Mouse (Mus musculus) stomach, postnatal 0 days (tissue): ENCODE data around the gene Adrm1. TPM values are rescaled to one million over a fixed set of nuclear protein-coding genes. Genes with fewer than 3 reads are reported as not detected.

Experiments
- ATAC-seq: fragments of 200-750 bp; cut with Nextera tagmentation; 2 replicates; pipeline ENCODE4 v1.8.0; 2017; ENCODE audit not compliant: low FRiP score, low TSS enrichment
- DNase-seq: peaks from one replicate; pipeline ENCODE4 v3.0.0-alpha.2; 2016; ENCODE audit warnings: low spot score
- H3K27ac ChIP-seq: fragments of 300-500 bp; sonication (generic); replicated peaks from 2 replicates; pipeline ENCODE4 v1.5.1; 2014; ENCODE audit warnings: mild to moderate bottlenecking, control low read depth
- H3K27me3 ChIP-seq: fragments of 300-500 bp; sonication (generic); 2 replicates; pipeline ENCODE4 v1.6.1; 2014; ENCODE audit warnings: low read length; ENCODE audit not compliant: control insufficient read depth, insufficient read depth
- H3K36me3 ChIP-seq: fragments of 300-500 bp; sonication (generic); 2 replicates; pipeline ENCODE4 v1.6.1; 2014; ENCODE audit warnings: low read length, mixed read lengths; ENCODE audit not compliant: control insufficient read depth, insufficient read depth
- H3K4me1 ChIP-seq: fragments of 300-500 bp; sonication (generic); replicated peaks from 2 replicates; pipeline ENCODE4 v1.6.1; 2014; ENCODE audit warnings: antibody characterized with exemption; ENCODE audit not compliant: control insufficient read depth, insufficient read depth
- H3K4me2 ChIP-seq: fragments of 300-500 bp; sonication (generic); replicated peaks from 2 replicates; pipeline ENCODE4 v1.6.1; 2014; ENCODE audit warnings: low read depth, mild to moderate bottlenecking, control low read depth, moderate library complexity
- H3K4me3 ChIP-seq: fragments of 300-500 bp; sonication (generic); 2 replicates; pipeline ENCODE4 v1.5.1; 2014; ENCODE audit warnings: low read depth, low read length, control low read depth
- H3K9ac ChIP-seq: fragments of 300-500 bp; sonication (generic); 2 replicates; pipeline ENCODE4 v1.6.1; 2014; ENCODE audit warnings: mild to moderate bottlenecking, low read length, control low read depth, mixed read lengths
- H3K9me3 ChIP-seq: fragments of 300-500 bp; sonication (generic); 2 replicates; pipeline ENCODE4 v1.6.1; 2016; ENCODE audit warnings: low read length; ENCODE audit not compliant: control insufficient read depth
- CTCF ChIP-seq: IDR thresholded peaks from 2 replicates; pipeline ENCODE4 v1.5.1; 2016; ENCODE audit warnings: antibody characterized with exemption, low read depth, mild to moderate bottlenecking, moderate library complexity
- EP300 ChIP-seq: optimal IDR thresholded peaks from 2 replicates; pipeline ENCODE3; 2016; ENCODE audit warnings: antibody characterized with exemption
- WGBS: fragments of 180-500 bp; shearing (Covaris S2); extraction: QIAGEN DNeasy Blood & Tissue Kit; methylation state at CpG from one replicate; pipeline ENCODE4 v1.1.7; 2014; 5-methylcytosine and 5-hydroxymethylcytosine counted together
- polyA plus RNA-seq: library from polyadenylated mRNA; unstranded; fragments of >200 nt; fragmentation: Nextera tagmentation; extraction: Ambion mirVana; gene quantifications from 2 replicates; pipeline ENCODE4 v1.2.1, GENCODE M21; 2015

The Adrm1 gene
- polyA plus RNA-seq, 1 experiment from 2014 or later = 141 TPM

GRCm38 (mm10) chr2:180187362-180187761 lies 16.1 kb downstream of the Adrm1 start:
- WGBS = 90% methylated on average over 11 of the region's 11 CpGs
- H3K4me1 ChIP-seq = no peaks in the 10 kb centered on the region
- DNase-seq = no peak
- H3K9ac ChIP-seq = no peak overlapping the region
- no peak overlapping the region for H3K4me3 ChIP-seq
- H3K27ac ChIP-seq = no peak overlapping the region
- H3K4me2 ChIP-seq = no peak overlapping the region
- no peaks in the 10 kb centered on the region for H3K9me3 ChIP-seq
- H3K36me3 ChIP-seq = peaks cover 33% of the 10 kb centered on the region
- no peak for ATAC-seq
- TF ChIP-seq EP300 = no peak
- TF ChIP-seq CTCF = no peak
- no peaks in the 10 kb centered on the region for H3K27me3 ChIP-seq

- WGBS = 77% methylated on average over 10 of the region's 12 CpGs
Measured at GRCm38 (mm10) chr2:180196610-180197322, 25.5 kb downstream of the Adrm1 start.

GRCm38 (mm10) chr2:180197323-180198037 lies 26.2 kb downstream of the Adrm1 start:
- peaks cover 46% of the 10 kb centered on the region for H3K36me3 ChIP-seq
- H3K27me3 ChIP-seq = no peaks in the 10 kb centered on the region
- no peak for ATAC-seq
- H3K4me2 ChIP-seq = no peak overlapping the region
- no peak overlapping the region for H3K4me3 ChIP-seq
- WGBS = 88% methylated on average over 10 of the region's 10 CpGs
- no peaks in the 10 kb centered on the region for H3K4me1 ChIP-seq
- H3K9ac ChIP-seq = no peak overlapping the region
- TF ChIP-seq CTCF (no peak), EP300 (no peak)
- DNase-seq = no peak
- no peaks in the 10 kb centered on the region for H3K9me3 ChIP-seq
- H3K27ac ChIP-seq = no peak overlapping the region

More at GRCm38 (mm10) chr2:180196610-180197322, 25.5 kb downstream of the Adrm1 start:
- Histone ChIP-seq H3K4me1 (no peaks in the 10 kb centered on the region), H3K9ac (no peak overlapping the region), H3K4me2 (no peak overlapping the region), H3K27me3 (no peaks in the 10 kb centered on the region), H3K4me3 (no peak overlapping the region), H3K27ac (no peak overlapping the region), H3K36me3 (peaks cover 47% of the 10 kb centered on the region), H3K9me3 (no peaks in the 10 kb centered on the region)
- no peak for TF ChIP-seq CTCF
- no peak for TF ChIP-seq EP300
- no peak for DNase-seq
- ATAC-seq = no peak

GRCm38 (mm10) chr2:180198782-180199181 lies 27.5 kb downstream of the Adrm1 start:
- no peak for ATAC-seq
- Histone ChIP-seq H3K4me1 (no peaks in the 10 kb centered on the region), H3K27ac (no peak overlapping the region), H3K9ac (no peak overlapping the region), H3K4me2 (no peak overlapping the region), H3K27me3 (no peaks in the 10 kb centered on the region), H3K9me3 (no peaks in the 10 kb centered on the region), H3K4me3 (no peak overlapping the region), H3K36me3 (peaks cover 37% of the 10 kb centered on the region)
- no peak for DNase-seq
- TF ChIP-seq CTCF = no peak
- TF ChIP-seq EP300 = no peak
- WGBS = 90% methylated on average over 10 of the region's 10 CpGs

GRCm38 (mm10) chr2:180200681-180201080 lies 29.4 kb downstream of the Adrm1 start:
- Histone ChIP-seq H3K9me3 (no peaks in the 10 kb centered on the region), H3K4me3 (no peak overlapping the region), H3K9ac (no peak overlapping the region), H3K36me3 (peaks cover 39% of the 10 kb centered on the region), H3K27me3 (no peaks in the 10 kb centered on the region), H3K4me1 (no peaks in the 10 kb centered on the region), H3K4me2 (no peak overlapping the region), H3K27ac (no peak overlapping the region)
- ATAC-seq (no peak), DNase-seq (no peak)
- WGBS = 34% methylated on average over 11 of the region's 11 CpGs
- TF ChIP-seq EP300 = no peak

GRCm38 (mm10) chr2:180201303-180201702 lies 30.0 kb downstream of the Adrm1 start:
- no peak for DNase-seq
- no peak for TF ChIP-seq EP300
- Histone ChIP-seq H3K4me1 (no peaks in the 10 kb centered on the region), H3K27me3 (no peaks in the 10 kb centered on the region), H3K36me3 (peaks cover 34% of the 10 kb centered on the region), H3K4me3 (no peak overlapping the region), H3K27ac (no peak overlapping the region), H3K9me3 (no peaks in the 10 kb centered on the region), H3K4me2 (no peak overlapping the region), H3K9ac (no peak overlapping the region)
- ATAC-seq = no peak
- 74% methylated on average over 9 of the region's 9 CpGs for WGBS
